Mouse (Mus musculus): ENCODE results near the gene Krtap10-10. TPM values are rescaled to one million over a fixed set of nuclear protein-coding genes. Genes with fewer than 3 reads are reported as not detected.
"Not testable (repeated sequence)": the region's sequence is repeated elsewhere in the genome, so short reads cannot be mapped to it uniquely, and the experiment has no call there.

Gene Krtap10-10
- not detected for total RNA-seq (2021)

DNA sequence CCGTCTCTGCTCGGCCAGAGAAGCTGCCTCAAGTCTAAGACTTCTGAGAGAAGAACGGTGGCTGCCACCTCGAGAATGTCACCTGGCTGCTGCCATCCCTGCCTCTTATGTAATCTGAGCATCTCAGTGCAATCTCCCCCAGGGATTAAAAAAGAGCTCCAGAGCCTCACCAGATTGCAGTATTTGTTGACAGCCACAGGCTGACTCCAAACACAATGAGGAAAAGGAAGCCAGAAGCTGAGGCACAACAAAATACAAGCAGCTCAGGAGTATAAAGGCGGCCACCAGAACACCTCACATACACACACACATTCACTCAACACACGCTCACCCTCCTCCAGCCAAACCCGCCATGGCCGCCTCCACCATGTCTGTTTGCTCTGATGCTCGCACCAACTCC lies at the start of gene Krtap10-10:
Krtap10-10 (plus strand) TSS at position 301 of the 400 bp plus-strand sequence.
- DNase-seq (ENCODE audit: extremely low spot score in 1 of 2, low spot score in 1 of 2), result no peak

DNA sequence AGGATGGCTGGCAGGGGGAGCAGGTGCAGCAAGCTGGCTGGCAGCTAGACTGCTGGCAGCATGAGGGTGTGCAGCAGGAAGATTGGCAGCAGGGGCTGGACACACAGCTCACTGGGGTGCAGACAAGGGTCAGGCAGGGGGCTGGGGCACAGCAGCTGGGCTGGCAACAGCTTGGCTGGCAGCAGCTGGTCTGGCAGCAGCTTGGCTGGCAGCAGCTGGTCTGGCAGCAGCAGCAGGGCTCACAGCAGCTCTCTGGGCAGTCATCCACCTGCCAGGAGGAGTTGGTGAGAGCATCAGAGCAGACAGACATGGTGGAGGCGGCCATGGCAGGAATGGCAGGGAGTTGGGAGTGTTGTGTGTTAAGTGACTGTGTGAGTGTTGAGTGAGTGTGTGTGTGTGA lies 47.9 kb upstream of the Krtap10-10 start, which contains the start of gene Gm7137:
Gm7137 (minus strand) TSS at position 325 of the 400 bp plus-strand sequence.
- not testable (repeated sequence) for DNase-seq (ENCODE audit: extremely low spot score in 1 of 2, low spot score in 1 of 2)

DNA sequence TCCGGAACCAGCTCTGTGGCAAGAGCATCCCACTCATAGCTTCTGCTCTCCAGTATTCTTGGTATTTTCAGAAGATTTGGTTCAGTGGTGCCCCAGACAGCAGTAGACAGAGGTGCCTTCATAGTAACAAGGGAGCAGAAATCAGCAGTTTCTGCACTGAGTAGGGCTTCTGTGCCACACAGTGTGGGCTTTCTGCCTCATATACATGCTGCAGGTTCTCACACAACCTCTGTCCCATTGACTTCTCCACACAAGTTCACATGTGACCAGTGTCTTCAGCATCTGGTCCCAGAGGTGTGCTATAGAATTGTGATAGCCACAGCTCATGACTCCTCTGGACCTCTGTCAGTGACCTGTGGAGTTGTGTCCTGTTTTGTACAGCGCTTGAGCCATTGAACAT lies 47.1 kb upstream of the Krtap10-10 start:
- no peak for DNase-seq (ENCODE audit: extremely low spot score in 1 of 2, low spot score in 1 of 2)

- no peak for DNase-seq (ENCODE audit: extremely low spot score in 1 of 2, low spot score in 1 of 2)
These were observed 40.8 kb upstream of the Krtap10-10 start, which contains the start of gene Gm9639 for GRCm38 (mm10) chr10:77794976-77795375. Gm9639 (minus strand) TSS chr10:77795076.

- DNase-seq (ENCODE audit: extremely low spot score in 1 of 2, low spot score in 1 of 2), result no peak
These were observed 38.1 kb upstream of the Krtap10-10 start for GRCm38 (mm10) chr10:77797677-77798076.

- DNase-seq (ENCODE audit: extremely low spot score in 1 of 2, low spot score in 1 of 2), result not testable (repeated sequence)
These were observed 37.4 kb upstream of the Krtap10-10 start for GRCm38 (mm10) chr10:77798164-77798920.

GRCm38 (mm10) chr10:77798921-77799508 lies 36.7 kb upstream of the Krtap10-10 start, which contains the start of gene Gm19668:
Gm19668 (minus strand) TSS chr10:77799133.
- DNase-seq (ENCODE audit: extremely low spot score in 1 of 2, low spot score in 1 of 2), result no peak

GRCm38 (mm10) chr10:77804095-77804494 lies 31.7 kb upstream of the Krtap10-10 start:
- DNase-seq (ENCODE audit: extremely low spot score in 1 of 2, low spot score in 1 of 2), result no peak

DNA sequence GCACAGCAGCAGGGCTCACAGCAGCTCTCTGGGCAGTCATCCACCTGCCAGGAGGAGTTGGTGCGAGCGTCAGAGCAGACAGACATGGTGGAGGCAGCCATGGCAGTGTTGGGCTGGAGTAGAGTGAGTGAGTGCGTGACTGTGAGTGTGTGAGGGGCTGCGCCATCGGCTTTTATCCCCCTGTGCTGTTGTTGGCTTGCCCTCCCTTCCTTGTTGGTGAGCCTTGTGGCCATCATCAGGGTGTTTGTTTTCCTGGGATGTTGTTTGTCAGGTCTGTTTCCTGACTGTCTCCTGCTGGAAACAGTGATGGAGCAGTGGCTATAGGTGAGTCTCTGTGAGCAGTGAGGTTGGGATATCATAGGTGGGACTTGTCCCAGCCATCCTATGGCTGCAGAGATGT lies 24.0 kb upstream of the Krtap10-10 start, which contains the start of gene Gm9507:
Gm9507 (minus strand) TSS at position 101 of the 400 bp plus-strand sequence.
- no peak for DNase-seq (ENCODE audit: extremely low spot score in 1 of 2, low spot score in 1 of 2)

DNA sequence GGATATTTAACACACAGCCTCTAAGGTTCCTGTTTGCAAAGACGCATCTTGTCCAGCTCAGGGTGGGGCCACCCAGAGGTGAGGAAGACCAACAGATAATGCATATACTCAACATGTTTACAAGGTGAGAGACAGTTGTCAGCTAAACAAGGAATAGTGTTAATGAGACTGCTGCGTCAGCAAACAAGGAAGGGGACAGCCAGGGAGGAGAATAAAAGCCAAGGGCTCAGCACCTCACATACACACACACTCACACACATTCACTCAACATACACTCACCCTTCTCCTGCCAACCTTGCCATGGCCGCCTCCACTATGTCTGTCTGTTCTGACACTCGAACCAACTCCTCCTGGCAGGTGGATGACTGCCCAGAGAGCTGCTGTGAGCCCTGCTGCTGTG lies 21.4 kb upstream of the Krtap10-10 start, which contains the start of gene Gm2696:
Gm2696 (plus strand) TSS at position 301 of the 400 bp plus-strand sequence.
- DNase-seq (ENCODE audit: extremely low spot score in 1 of 2, low spot score in 1 of 2), result no peak

DNA sequence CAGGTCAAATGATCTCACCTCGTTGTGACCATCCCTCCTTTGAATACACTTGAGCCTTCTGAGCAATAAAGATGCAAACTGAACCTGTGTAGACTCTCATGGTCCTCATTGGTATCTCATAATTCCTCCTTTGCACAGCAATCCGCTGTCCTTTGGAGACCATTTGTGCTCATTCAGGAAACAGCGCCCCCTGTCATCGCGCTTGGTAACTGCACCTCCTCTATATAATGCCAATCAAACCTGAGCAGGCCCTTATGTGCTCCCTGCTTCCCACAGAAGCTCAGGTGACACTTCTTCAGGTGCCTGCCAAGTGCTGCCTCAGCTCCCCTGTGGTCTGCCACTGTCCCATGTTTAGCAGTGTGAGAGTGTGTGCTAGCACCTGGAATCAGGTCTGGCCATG lies 20.2 kb upstream of the Krtap10-10 start:
- peak in 1 of 2 experiments; percentile 44 for DNase-seq (ENCODE audit: extremely low spot score in 1 of 2, low spot score in 1 of 2)

- no peak for DNase-seq (ENCODE audit: extremely low spot score in 1 of 2, low spot score in 1 of 2)
These were observed 17.2 kb upstream of the Krtap10-10 start for GRCm38 (mm10) chr10:77818523-77818922.

GRCm38 (mm10) chr10:77819203-77819602 lies 16.5 kb upstream of the Krtap10-10 start:
- no peak for DNase-seq (ENCODE audit: extremely low spot score in 1 of 2, low spot score in 1 of 2)

GRCm38 (mm10) chr10:77826951-77827350 lies 8.8 kb upstream of the Krtap10-10 start, which contains the start of gene Krtap10-4:
Krtap10-4 (minus strand) TSS chr10:77827095.
- no peak for DNase-seq (ENCODE audit: extremely low spot score in 1 of 2, low spot score in 1 of 2)

DNA sequence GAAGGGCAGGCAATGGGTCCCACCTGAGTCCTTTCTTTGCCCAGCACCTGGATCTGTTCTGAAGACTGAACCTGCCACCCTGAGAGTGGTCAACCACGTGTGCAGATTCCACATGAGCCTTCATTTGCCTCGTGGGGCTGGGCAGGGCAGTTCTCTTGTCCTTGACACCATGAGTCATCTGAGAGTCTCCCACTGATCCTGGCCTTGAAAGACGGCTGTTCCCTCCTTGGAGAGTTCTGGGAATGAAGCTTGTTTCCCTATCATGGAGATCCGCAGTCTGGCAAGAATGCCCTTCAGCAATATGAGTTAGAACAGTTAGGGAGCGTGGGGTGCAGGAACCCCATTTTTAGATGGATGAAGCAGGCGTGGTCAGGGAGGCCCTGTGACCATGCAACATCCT lies 3.3 kb downstream of the Krtap10-10 start:
- no peak for DNase-seq (ENCODE audit: extremely low spot score in 1 of 2, low spot score in 1 of 2)

GRCm38 (mm10) chr10:77846503-77846902 lies 10.8 kb downstream of the Krtap10-10 start, which contains the start of gene Gm36176:
Gm36176 (plus strand) TSS chr10:77846803.
- DNase-seq (ENCODE audit: extremely low spot score in 1 of 2, low spot score in 1 of 2), result no peak

- no peak for DNase-seq (ENCODE audit: extremely low spot score in 1 of 2, low spot score in 1 of 2)
These were observed 11.2 kb downstream of the Krtap10-10 start for GRCm38 (mm10) chr10:77846961-77847360.

DNA sequence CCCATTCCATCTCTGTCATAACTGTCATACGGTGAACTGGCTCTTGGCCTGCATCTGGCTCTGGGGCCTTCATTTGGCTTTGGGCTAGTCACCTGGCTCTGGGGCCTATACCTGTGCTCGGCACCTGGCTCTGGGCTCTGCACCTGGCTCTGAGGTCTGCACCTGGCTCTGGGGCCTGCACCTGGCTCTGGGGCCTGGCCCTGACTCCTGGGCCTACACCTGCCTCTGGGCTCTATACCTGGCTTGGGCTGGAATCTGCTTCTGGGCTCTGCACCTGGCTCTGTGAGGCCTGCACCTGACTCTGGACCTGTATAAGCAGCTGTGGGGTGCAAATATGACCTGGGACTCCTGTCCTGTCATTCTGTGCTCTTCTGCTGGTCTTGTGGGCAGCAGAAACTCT lies 11.8 kb downstream of the Krtap10-10 start:
- DNase-seq (ENCODE audit: extremely low spot score in 1 of 2, low spot score in 1 of 2), result no peak

GRCm38 (mm10) chr10:77852559-77852958 lies 16.8 kb downstream of the Krtap10-10 start, which contains the start of gene Gm10318:
Gm10318 (plus strand) TSS chr10:77852859.
- no peak for DNase-seq (ENCODE audit: extremely low spot score in 1 of 2, low spot score in 1 of 2)

- no peak for DNase-seq (ENCODE audit: extremely low spot score in 1 of 2, low spot score in 1 of 2)
These were observed 25.9 kb downstream of the Krtap10-10 start, which contains the start of gene Gm3285 for GRCm38 (mm10) chr10:77861675-77862074. Gm3285 (plus strand) TSS chr10:77861975.
